Mouse (Mus musculus) liver (tissue): ENCODE results near the gene Srrm3.

Experiments used
- DNase-seq: peaks from one replicate; pipeline ENCODE4 v3.0.0-alpha.2; 2020; ENCODE audit warnings: mixed read lengths

Srrm3 gene

DNA sequence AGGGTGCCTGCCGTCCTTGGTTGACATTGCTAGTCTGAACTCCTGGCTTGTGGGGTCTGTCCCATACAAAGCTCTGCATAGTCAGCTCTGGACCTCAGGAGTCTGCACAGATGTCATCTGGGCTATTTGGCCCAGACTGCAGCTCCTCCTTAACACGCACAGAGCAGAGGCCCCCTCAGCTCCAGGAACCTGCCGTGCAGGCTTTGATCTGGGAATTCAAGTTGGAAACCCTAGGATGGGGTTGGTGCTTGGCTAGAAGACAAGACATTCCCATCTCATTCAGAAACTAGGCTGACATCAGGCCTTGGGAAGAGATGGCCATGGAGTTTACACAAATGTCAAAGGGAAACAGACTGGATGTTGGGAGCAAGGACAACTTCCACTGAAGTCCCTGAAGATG lies 17.8 kb downstream of the Srrm3 start:
- DNase-seq, result no peak

DNA sequence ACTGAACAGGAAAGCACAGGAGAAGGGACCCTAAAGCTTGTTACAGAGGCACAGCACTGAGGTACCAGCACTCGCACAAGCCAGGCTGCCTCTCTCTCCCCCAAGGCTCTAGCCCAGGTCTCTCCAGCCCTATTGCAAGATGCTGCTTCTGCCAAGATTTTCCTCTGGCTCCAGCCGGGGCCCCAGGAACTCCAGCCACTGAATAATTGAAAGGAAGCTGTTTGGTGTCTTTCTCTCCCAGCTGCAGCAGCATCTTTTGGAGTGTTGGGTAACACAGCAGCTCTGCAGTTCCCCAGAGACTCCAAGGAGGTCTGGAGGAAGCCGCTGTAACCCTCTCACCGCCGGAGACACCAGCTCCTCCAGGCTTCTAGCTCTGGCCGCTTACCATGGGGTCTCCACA lies 19.5 kb downstream of the Srrm3 start:
- DNase-seq, result no peak

DNA sequence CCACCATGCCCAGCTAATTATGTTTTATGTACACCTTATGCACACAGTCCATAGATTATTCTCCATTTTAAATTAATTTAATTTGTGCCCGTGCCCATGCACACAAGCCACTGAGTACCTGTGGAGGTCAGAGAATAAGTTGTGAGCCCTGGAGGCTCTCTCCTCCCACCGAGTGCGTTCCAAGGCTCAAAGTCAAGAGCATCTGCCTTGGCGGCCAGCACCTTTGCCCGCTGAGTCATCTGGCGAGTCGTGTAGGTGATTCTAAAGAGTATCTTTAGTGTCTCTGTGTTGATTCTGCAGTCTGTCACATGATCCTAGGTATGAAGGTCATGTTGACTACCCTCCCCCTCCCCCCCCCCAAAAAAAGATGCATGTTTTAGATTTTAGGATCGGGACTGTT lies 22.7 kb downstream of the Srrm3 start:
- no peak for DNase-seq

GRCm38 (mm10) chr5:135832729-135833128 lies 26.0 kb downstream of the Srrm3 start:
- no peak for DNase-seq

DNA sequence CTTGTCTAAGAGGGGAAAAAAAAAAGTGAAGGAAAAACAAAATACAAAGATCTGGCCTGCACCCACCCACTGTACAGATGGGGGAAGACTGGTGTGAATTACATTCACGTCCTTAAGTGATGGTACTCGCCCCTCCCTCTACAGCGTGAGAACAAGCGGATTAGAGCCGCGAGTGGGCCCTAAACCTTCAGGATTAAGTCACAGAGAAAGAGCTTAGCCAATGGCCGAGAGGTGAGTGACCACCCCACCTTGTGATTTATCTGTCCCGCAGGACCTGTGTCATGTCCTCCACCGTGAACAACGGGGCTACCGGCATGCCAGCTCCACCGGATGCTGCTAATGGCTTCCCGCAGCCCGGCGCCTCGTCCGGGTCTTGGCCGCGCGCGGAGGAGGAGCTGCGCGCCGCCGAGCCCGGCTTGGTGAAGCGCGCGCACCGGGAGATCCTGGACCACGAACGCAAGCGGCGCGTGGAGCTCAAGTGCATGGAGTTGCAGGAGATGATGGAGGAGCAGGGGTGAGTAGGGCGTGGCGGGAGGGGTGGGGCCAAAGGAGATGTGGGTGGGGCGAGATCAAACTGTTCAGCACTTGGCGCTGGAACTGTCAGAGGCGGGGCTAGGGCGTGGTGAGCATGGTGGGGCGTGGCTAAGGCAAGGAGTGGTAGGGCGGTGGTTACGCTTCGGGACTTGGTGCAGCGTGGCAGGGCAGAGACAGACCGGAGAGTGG lies 28.2 kb downstream of the Srrm3 start:
- DNase-seq, result peak; percentile 89

DNA sequence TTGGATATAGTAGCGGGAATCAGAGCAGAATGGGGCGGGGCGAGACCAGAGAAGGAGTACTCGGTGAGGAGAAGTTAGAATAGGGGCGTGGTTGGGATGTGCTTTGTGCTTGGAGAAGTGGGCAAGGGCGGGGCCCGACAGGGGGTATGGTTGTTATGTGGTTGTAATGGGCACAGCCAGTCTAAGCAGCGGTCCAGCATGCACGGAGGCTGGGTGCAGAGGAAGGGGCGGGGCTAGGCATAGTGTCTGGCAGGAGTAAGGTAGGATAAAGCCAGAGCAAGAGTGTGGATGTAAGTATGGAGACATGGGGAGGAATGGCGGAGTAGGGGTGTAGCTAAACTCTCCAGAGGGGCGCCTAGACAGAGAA lies 28.8 kb downstream of the Srrm3 start:
- no peak for DNase-seq

DNA sequence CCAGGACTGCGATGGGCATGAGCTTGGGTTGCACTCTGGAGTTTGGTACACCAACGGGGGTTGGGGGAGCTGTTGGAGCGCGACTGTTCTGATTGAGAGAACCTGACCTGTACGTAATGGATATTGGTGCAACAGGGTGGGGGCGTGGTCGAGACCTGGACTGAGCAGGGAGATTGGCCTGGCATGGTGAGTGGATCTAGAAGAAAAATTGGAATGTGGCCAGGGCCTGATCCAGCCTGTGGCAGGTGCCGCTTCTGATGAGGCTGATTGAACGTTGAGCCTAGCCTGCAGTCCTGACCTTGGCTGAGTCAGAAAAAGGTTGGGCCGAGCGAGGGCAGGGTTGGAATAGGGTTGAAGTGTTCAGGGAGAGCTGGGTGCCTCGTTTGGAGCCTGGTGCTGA lies 29.3 kb downstream of the Srrm3 start:
- DNase-seq, result no peak

- DNase-seq, result no peak
These were observed 35.0 kb downstream of the Srrm3 start for GRCm38 (mm10) chr5:135841651-135842050.

DNA sequence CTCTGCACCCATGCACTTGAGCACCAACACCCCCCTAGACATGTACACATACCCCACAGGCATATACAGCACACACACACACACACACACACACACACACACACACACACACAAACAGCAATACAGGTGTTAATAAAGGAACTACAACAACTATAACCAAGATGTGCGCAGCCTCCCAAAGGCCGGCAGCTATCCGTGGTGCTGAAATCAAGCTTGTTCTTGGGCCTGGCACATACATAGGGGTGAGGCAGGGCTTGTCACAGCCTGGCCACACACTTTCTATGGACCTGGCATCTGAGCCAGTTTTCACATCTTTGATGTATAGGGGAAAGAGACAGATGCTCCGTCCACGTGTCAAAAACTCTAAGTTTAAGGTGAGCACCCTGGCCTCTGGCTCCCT lies 36.7 kb downstream of the Srrm3 start:
- DNase-seq, result peak; percentile 41

DNA sequence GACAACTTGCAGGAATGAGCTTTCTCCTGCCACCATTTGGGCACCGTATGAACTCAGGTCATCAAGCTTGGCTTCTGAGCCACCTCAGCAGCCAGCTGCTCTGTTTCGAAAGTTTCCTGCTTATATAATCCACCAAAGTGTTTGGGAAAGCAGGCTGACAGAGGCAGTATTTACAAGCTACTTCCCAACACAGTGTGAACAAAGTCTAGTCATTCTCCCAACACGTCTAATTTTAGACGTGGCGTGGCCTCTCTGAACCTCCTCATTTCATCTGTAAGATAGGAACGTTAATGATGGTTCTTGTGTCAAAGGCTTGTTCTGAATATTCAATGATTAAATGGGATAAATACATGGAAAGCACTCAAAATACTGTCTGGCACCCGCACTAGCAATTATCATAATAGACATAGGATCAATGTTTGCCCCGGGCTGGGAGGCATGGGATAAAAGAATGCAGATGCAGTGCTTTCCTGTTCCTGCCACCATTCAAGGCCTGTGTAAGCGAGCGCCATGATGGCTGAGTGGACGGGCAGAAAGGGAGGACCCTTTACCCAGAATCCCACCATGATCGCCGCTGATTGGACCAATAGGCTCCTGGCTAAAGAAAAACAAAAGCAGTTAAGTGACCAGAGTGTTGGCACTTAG lies 39.1 kb downstream of the Srrm3 start:
- DNase-seq, result no peak

- no peak for DNase-seq
These were observed 40.8 kb downstream of the Srrm3 start for GRCm38 (mm10) chr5:135847460-135847859.

DNA sequence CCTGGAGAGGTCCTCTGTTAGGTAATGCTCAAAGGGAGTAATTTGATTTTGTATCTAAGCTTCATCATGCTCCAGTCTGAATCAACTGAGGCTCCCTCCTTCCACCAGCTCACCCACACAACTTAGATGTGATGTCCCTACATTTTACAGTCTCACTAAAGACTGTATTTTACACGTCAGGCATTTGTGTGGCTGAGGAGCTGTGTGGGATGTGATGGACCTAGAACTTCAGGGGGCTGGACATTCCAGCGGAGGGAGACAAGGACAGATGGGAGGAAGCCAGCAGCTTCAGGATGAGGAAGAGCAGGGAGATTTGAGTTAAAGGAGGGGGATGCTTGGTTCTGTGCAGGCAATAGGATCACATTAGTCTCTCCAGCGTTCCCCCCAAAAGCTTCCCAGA lies 41.2 kb downstream of the Srrm3 start:
- DNase-seq, result no peak

DNA sequence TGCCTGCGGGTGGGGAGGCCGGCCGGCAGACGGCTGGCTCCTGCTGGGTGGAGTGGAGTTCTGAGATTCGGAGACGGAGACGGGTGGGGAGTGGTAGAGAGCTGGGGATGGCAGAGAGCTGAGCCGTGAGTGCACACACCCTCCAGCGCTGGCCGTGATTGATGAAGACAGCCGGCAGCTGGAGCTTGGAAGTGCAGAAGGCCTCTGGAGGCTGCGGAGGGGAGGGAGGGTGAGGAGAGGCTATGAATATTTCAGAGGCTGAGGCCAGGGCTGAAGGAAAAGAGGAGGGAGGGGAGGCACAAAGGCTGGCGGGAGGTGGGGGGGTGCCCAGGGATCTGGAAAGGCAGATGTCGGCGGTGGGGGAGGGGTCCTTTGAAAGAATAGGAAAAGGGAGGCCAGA lies 44.3 kb downstream of the Srrm3 start:
- peak; percentile 42 for DNase-seq

DNA sequence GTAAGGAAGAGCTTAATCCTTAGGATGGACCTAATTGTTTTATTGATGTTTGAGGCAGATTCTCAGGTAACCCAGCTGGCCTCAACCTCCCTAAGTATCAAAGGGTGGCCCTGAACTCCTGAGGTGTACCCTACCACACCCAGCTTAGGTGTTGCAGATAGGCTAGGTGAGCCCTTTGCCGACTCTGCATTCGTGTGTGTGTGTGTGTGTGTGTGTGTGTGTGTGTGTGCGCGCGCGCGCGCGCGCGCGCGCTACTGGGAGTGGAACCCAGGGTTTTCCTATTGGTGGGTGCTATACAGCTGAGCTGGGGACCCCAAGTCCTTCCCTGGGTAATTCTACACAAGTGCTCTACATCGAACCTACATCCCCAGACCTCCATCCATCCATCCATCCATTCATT lies 44.8 kb downstream of the Srrm3 start:
- DNase-seq, result no peak

GRCm38 (mm10) chr5:135852421-135852820 lies 45.7 kb downstream of the Srrm3 start:
- peak; percentile 26 for DNase-seq

DNA sequence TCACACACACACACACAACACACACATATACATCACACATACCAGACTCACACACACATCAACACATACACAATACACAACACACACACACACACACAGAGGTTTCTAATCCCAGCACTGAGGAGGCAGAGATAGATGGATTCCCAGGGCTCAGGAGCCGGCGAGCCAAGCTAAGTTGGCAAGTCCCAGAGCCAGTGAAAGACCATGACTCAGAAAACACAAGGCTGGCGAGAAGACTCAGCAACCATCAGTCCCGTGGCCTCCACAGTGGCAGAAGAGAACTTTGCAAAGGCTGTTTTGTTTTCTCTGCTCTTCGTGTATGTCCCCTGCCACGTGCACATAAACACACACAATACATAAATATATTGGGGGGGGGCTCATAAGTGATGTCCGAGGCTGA lies 47.0 kb downstream of the Srrm3 start:
- no peak for DNase-seq

- peak; percentile 74 for DNase-seq
These were observed 48.5 kb downstream of the Srrm3 start for GRCm38 (mm10) chr5:135855156-135855555.

- DNase-seq, result no peak
These were observed 60.0 kb downstream of the Srrm3 start for GRCm38 (mm10) chr5:135866662-135867061.

GRCm38 (mm10) chr5:135867637-135868593 lies 61.2 kb downstream of the Srrm3 start:
- DNase-seq, result no peak

DNA sequence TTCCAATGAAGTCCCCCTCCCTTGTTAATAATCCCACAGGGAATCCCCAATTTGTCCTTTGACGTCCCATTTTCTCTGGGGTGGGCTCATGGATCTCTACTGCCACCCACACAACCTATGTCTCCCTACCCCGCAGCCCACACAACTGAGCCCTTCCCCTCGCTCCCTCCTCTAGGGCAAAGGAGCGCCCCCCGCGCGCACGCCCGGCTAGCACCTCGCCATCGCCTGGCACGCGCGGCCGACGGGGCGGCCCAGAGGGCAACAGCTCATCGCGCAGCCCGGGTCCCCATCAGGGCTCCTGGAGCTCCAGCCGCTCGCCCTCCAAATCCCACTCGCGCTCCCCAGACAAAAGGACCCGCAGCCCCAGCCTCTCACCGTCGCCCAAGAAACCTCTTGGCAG lies 62.0 kb downstream of the Srrm3 start:
- DNase-seq, result no peak

- DNase-seq, result no peak
These were observed 63.2 kb downstream of the Srrm3 start for GRCm38 (mm10) chr5:135869661-135870423.

DNA sequence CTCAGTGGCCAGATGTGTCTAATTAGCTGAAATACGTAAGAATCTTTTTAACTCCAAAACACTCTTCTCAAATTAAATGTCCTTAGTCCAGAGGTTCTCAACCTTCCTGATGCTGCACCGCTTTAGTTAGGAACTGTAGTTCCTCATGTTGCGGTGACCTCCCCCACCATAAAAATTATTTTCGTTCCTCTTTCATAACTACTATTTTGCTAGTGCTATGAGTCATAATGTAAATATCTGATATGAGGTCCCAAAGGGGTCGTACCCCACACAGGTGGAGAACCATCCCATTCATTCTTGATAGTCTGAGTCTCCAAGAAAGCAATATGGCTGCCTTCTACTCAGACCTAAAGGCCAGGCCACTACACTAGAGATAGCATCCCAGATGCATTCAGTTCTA lies 63.8 kb downstream of the Srrm3 start:
- DNase-seq, result no peak

- DNase-seq, result no peak
These were observed 66.3 kb downstream of the Srrm3 start for GRCm38 (mm10) chr5:135872996-135873395.
